Mouse (Mus musculus): ENCODE measurements around the gene Ctnnal1. TPM values are rescaled to one million over a fixed set of nuclear protein-coding genes. Genes with fewer than 3 reads are reported as not detected.

Gene Ctnnal1
- polyA plus RNA-seq, 1 experiment from 2014 or later = 17.1 TPM

DNA sequence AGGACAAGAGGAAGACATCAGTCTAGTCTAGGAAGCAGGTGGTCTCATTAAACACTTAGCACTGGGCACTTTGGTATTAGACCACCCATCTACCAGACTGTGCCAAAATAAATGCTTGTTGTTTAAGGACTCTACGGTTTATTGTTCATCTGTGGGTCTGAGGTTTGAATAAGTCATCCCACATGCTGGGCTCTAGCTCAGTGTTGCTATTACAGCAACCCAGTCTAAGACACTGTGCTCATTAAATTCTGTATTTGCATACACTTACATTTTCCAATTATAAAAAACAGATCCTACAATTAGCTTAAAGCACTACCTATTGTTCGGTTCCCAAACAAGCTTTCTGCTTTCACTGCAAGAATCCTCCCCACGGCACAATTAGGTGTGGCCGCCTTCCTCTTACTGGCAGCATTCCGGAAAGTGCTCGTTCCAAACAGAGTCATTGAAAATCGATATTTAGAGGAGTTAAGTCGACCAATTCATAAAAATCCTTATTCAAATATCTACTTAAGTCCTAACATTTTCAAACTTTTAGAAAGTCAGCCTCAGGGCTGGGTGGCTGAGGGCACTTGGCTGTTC is 8.5 kb downstream of the Ctnnal1 start:
- WGBS = 89% methylated on average over 8 of the region's 8 CpGs
- Histone ChIP-seq H3K9me3 (no peaks in the 10 kb centered on the region), H3K4me3 (replicated peaks) (no peak overlapping the region), H3K36me3 (no peaks in the 10 kb centered on the region), H3K4me1 (replicated peaks) (peaks cover 6% of the 10 kb centered on the region; the same call in 1 of the 2 replicates), H3K27ac (no peak overlapping the region), H3K4me2 (replicated peaks) (no peak overlapping the region), H3K9ac (replicated peaks) (no peak overlapping the region), H3K27me3 (no peaks in the 10 kb centered on the region)
- ATAC-seq = no peak

- H3K4me3 ChIP-seq (replicated peaks) = no peak overlapping the region
- no peaks in the 10 kb centered on the region for H3K36me3 ChIP-seq
- no peak overlapping the region for H3K4me2 ChIP-seq (replicated peaks)
- WGBS = 92% methylated on average over 5 of the region's 5 CpGs
- H3K27me3 ChIP-seq = no peaks in the 10 kb centered on the region
- H3K4me1 ChIP-seq (replicated peaks) = peaks cover 6% of the 10 kb centered on the region; the same call in 1 of the 2 replicates
- ATAC-seq = no peak
- H3K27ac ChIP-seq = no peak overlapping the region
- no peaks in the 10 kb centered on the region for H3K9me3 ChIP-seq
- no peak overlapping the region for H3K9ac ChIP-seq (replicated peaks)
These were observed 9.1 kb downstream of the Ctnnal1 start for GRCm38 (mm10) chr4:56855935-56856334.

- ATAC-seq = no peak
- no peaks in the 10 kb centered on the region for H3K9me3 ChIP-seq
- H3K27ac ChIP-seq = no peak overlapping the region
- no peak overlapping the region for H3K4me2 ChIP-seq (replicated peaks)
- no peak overlapping the region for H3K9ac ChIP-seq (replicated peaks)
- no peak overlapping the region for H3K4me3 ChIP-seq (replicated peaks)
- H3K4me1 ChIP-seq (replicated peaks) = peaks cover 4% of the 10 kb centered on the region; the same call in 1 of the 2 replicates
- 40% methylated on average over 6 of the region's 6 CpGs for WGBS
- H3K27me3 ChIP-seq = no peaks in the 10 kb centered on the region
- H3K36me3 ChIP-seq = peaks cover 2% of the 10 kb centered on the region
These were observed 14.3 kb downstream of the Ctnnal1 start for GRCm38 (mm10) chr4:56850724-56851123.

- peaks cover 22% of the 10 kb centered on the region for H3K36me3 ChIP-seq
- no peak overlapping the region for H3K4me3 ChIP-seq (replicated peaks)
- WGBS = 88% methylated on average over 6 of the region's 6 CpGs
- H3K27ac ChIP-seq = no peak overlapping the region
- H3K27me3 ChIP-seq = no peaks in the 10 kb centered on the region
- no peak for ATAC-seq
- no peak overlapping the region for H3K4me2 ChIP-seq (replicated peaks)
- 0 out of 2 replicates have a peak, but pooled peaks cover 3% of the 10 kb centered on the region for H3K9me3 ChIP-seq
- peaks cover 4% of the 10 kb centered on the region; the same call in 1 of the 2 replicates for H3K4me1 ChIP-seq (replicated peaks)
- no peak overlapping the region for H3K9ac ChIP-seq (replicated peaks)
These were observed 16.9 kb downstream of the Ctnnal1 start for GRCm38 (mm10) chr4:56848044-56848443.

DNA sequence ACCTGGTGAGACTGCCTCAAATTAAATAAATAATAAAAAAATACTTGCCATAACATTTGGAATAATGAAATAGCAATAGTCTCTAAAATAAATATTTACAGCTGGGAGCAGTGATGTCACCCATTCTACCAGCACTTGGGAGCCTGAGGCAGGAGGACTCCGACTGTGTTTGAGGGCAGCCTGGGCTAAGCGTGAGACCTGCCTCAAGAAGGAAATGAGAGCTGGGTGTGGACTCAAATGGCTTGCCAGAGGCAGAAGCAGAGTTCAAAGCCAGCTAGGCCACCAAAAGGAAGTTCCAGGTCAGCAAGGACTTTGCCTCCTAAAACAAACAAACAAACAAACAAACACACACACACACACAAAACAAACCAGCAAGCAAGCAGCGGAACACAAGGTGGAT is 17.6 kb downstream of the Ctnnal1 start:
- no peak overlapping the region for H3K4me2 ChIP-seq (replicated peaks)
- H3K4me3 ChIP-seq (replicated peaks) = no peak overlapping the region
- no peaks in the 10 kb centered on the region for H3K27me3 ChIP-seq
- 0 out of 2 replicates have a peak, but pooled peaks cover 3% of the 10 kb centered on the region for H3K9me3 ChIP-seq
- peaks cover 25% of the 10 kb centered on the region for H3K36me3 ChIP-seq
- WGBS = 85% methylated on average over 3 of the region's 3 CpGs
- ATAC-seq = no peak
- peaks cover 4% of the 10 kb centered on the region; the same call in 1 of the 2 replicates for H3K4me1 ChIP-seq (replicated peaks)
- no peak overlapping the region for H3K9ac ChIP-seq (replicated peaks)
- no peak overlapping the region for H3K27ac ChIP-seq

- H3K27ac ChIP-seq = no peak overlapping the region
- H3K27me3 ChIP-seq = no peaks in the 10 kb centered on the region
- 61% methylated on average over 12 of the region's 12 CpGs for WGBS
- H3K4me2 ChIP-seq (replicated peaks) = no peak overlapping the region
- H3K9ac ChIP-seq (replicated peaks) = no peak overlapping the region
- H3K9me3 ChIP-seq = 0 out of 2 replicates have a peak, but pooled peaks cover 3% of the 10 kb centered on the region
- H3K4me3 ChIP-seq (replicated peaks) = no peak overlapping the region
- H3K4me1 ChIP-seq (replicated peaks) = peaks cover 4% of the 10 kb centered on the region; the same call in 1 of the 2 replicates
- H3K36me3 ChIP-seq = peaks cover 38% of the 10 kb centered on the region
- ATAC-seq = 0 out of 2 replicates have a peak, but pooled peaks have one; percentile 24
These were observed 19.0 kb downstream of the Ctnnal1 start for GRCm38 (mm10) chr4:56845896-56846533.

- no peak overlapping the region for H3K9ac ChIP-seq (replicated peaks)
- H3K4me1 ChIP-seq (replicated peaks) = no peaks in the 10 kb centered on the region
- H3K27ac ChIP-seq = no peak overlapping the region
- WGBS = 91% methylated on average over 4 of the region's 4 CpGs
- no peak overlapping the region for H3K4me2 ChIP-seq (replicated peaks)
- 0 out of 2 replicates have a peak, but pooled peaks cover 3% of the 10 kb centered on the region for H3K9me3 ChIP-seq
- H3K36me3 ChIP-seq = peaks cover 48% of the 10 kb centered on the region
- no peaks in the 10 kb centered on the region for H3K27me3 ChIP-seq
- H3K4me3 ChIP-seq (replicated peaks) = no peak overlapping the region
- no peak for ATAC-seq
These were observed 20.1 kb downstream of the Ctnnal1 start for GRCm38 (mm10) chr4:56844911-56845310.

DNA sequence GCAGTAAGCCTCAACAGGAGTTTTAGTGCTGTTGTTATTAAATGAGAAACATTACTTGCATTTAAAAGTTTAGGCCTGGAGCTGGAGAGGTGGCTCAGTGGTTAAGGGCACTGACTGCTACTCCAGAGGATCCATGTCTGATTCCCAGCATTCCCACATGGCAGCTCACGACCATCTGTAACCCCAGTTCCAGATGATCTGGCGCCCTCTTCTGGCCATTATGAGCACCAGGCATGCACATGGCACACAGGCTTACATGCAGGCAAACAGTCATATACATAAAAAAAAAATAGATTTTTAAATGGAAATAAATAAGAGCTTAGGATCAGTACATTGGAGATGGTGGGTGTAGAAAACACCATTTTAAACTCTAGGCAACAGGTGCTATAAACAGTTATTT is 21.0 kb downstream of the Ctnnal1 start:
- WGBS = 90% methylated on average over 2 of the region's 2 CpGs
- Histone ChIP-seq H3K9me3 (0 out of 2 replicates have a peak, but pooled peaks cover 3% of the 10 kb centered on the region), H3K4me1 (replicated peaks) (no peaks in the 10 kb centered on the region), H3K4me2 (replicated peaks) (no peak overlapping the region), H3K36me3 (peaks cover 53% of the 10 kb centered on the region), H3K9ac (replicated peaks) (no peak overlapping the region), H3K27me3 (no peaks in the 10 kb centered on the region), H3K4me3 (replicated peaks) (no peak overlapping the region), H3K27ac (no peak overlapping the region)
- no peak for ATAC-seq

DNA sequence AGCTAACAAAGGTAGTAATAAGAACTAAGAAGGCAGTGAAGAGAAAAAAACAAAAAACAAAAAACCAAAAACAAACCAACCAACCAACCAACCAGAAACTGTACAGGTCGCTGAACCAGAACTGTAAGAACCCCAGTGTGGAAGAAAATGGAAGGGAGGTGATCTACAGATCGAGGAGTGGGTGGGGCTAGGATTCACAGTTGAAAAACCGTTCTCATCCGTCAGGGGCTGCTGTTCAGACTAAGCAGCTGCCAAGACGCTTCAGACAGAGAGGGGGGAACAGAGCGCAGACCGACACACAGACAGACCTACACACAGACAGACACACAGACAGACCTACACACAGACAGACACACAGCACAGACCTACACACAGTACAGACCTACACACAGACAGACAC is 22.5 kb downstream of the Ctnnal1 start:
- no peak overlapping the region for H3K4me2 ChIP-seq (replicated peaks)
- no peak overlapping the region for H3K4me3 ChIP-seq (replicated peaks)
- H3K9me3 ChIP-seq = 0 out of 2 replicates have a peak, but pooled peaks cover 3% of the 10 kb centered on the region
- WGBS = 84% methylated on average over 7 of the region's 7 CpGs
- ATAC-seq = no peak
- H3K27ac ChIP-seq = no peak overlapping the region
- H3K27me3 ChIP-seq = no peaks in the 10 kb centered on the region
- no peak overlapping the region for H3K9ac ChIP-seq (replicated peaks)
- peaks cover 67% of the 10 kb centered on the region for H3K36me3 ChIP-seq
- H3K4me1 ChIP-seq (replicated peaks) = no peaks in the 10 kb centered on the region

DNA sequence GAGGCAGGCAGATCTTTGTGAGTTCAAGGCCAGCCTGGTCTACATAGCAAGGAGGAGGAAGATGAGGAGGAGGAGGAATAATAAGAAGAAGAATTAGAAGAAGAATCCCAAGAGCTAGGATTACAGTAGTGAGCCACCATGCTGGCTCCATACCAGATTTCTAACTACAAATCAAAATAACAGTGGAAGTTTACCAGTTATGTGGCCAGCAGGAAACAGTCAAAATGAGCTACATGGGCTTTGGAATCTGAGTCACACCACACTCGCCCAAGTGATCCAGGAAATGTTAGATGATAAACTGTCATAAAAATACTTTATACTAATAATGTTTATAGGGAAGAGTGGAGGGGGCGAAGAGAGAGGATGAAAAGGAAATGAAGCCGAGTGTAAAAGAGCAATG is 24.7 kb downstream of the Ctnnal1 start:
- H3K4me3 ChIP-seq (replicated peaks) = no peak overlapping the region
- no peak overlapping the region for H3K9ac ChIP-seq (replicated peaks)
- peaks cover 77% of the 10 kb centered on the region for H3K36me3 ChIP-seq
- no peak overlapping the region for H3K27ac ChIP-seq
- no peak overlapping the region for H3K4me2 ChIP-seq (replicated peaks)
- no peak for ATAC-seq
- 0 out of 2 replicates have a peak, but pooled peaks cover 3% of the 10 kb centered on the region for H3K9me3 ChIP-seq
- 95% methylated on average over 3 of the region's 3 CpGs for WGBS
- no peaks in the 10 kb centered on the region for H3K4me1 ChIP-seq (replicated peaks)
- no peaks in the 10 kb centered on the region for H3K27me3 ChIP-seq

DNA sequence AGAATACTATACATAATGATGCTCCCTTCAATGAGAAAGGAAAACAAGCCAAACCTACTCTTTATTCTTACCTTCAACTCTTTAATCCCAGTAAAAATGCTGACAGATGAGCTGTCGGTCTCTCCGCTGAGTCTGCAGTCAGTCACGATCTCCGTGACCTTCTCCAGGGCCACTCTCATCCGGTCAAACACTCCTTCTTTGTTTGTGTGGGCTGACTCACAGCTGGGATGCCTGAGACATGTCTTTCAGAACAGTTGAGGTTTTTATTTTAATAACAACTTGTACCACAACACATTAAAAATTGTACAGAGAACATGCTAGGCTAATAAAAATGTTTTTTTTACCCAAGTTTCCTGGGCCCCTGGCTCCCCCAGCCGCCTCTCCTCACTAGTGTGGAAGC is 27.3 kb downstream of the Ctnnal1 start:
- ATAC-seq = no peak
- Histone ChIP-seq H3K27me3 (no peaks in the 10 kb centered on the region), H3K4me1 (replicated peaks) (no peaks in the 10 kb centered on the region), H3K4me3 (replicated peaks) (no peak overlapping the region), H3K9me3 (no peaks in the 10 kb centered on the region), H3K36me3 (peaks cover 82% of the 10 kb centered on the region), H3K9ac (replicated peaks) (no peak overlapping the region), H3K27ac (no peak overlapping the region), H3K4me2 (replicated peaks) (no peak overlapping the region)
- WGBS = 85% methylated on average over 6 of the region's 6 CpGs

DNA sequence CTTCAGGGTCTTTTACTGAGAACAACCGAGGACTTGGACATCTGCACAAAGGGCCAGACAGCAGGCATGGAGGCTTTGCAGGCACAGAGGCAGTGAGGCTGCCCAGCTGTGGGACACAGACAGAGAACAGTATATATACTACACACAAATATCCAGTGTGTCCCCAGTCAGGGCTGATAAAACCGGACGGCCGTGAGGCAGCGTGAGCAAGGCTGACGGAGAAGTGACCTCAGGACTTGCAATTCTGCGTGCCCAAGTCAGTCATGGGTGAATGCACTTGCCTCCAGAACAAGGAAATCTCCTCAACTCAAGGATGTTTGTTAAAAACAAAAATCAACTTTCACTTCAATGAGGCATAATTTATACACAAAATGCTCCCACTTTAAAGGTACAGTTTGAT is 33.0 kb downstream of the Ctnnal1 start:
- WGBS = 88% methylated on average over 7 of the region's 7 CpGs
- Histone ChIP-seq H3K4me3 (replicated peaks) (no peak overlapping the region), H3K9ac (replicated peaks) (no peak overlapping the region), H3K27me3 (no peaks in the 10 kb centered on the region), H3K36me3 (peaks cover 72% of the 10 kb centered on the region), H3K9me3 (no peaks in the 10 kb centered on the region), H3K4me1 (replicated peaks) (0 out of 2 replicates have a peak, but pooled peaks cover 6% of the 10 kb centered on the region), H3K27ac (no peak overlapping the region), H3K4me2 (replicated peaks) (no peak overlapping the region)
- ATAC-seq = no peak
